Mouse (Mus musculus) kidney, postnatal 0 days (tissue): ENCODE measurements around the gene Dnase2b. TPM values are rescaled to one million over a fixed set of nuclear protein-coding genes. Genes with fewer than 3 reads are reported as not detected.

Experiments used
- ATAC-seq: fragments of 200-750 bp; cut with Nextera tagmentation; replicated peaks from 2 replicates; pipeline ENCODE4 v1.8.0; 2017; ENCODE audit warnings: low read depth, moderate number of reproducible peaks, moderate TSS enrichment, moderate library complexity; ENCODE audit not compliant: low FRiP score
- DNase-seq: peaks from one replicate; pipeline ENCODE4 v3.0.0-alpha.2; 2016; ENCODE audit warnings: low spot score
- H3K27ac ChIP-seq: fragments of 300-500 bp; sonication (generic); 2 replicates; pipeline ENCODE4 v1.5.1; 2014; ENCODE audit warnings: mild to moderate bottlenecking
- H3K27me3 ChIP-seq: fragments of 300-500 bp; sonication (generic); 2 replicates; pipeline ENCODE4 v1.6.1; 2014; ENCODE audit warnings: low read length, mixed read lengths; ENCODE audit not compliant: insufficient read depth
- H3K36me3 ChIP-seq: fragments of 300-500 bp; sonication (generic); 2 replicates; pipeline ENCODE4 v1.6.1; 2014; ENCODE audit warnings: low read length, mixed read lengths; ENCODE audit not compliant: insufficient read depth
- H3K4me1 ChIP-seq: fragments of 300-500 bp; sonication (generic); replicated peaks from 2 replicates; pipeline ENCODE4 v1.6.1; 2014; ENCODE audit warnings: antibody characterized with exemption, low read length, mixed read lengths; ENCODE audit not compliant: insufficient read depth
- H3K4me2 ChIP-seq: fragments of 300-500 bp; sonication (generic); 2 replicates; pipeline ENCODE4 v1.6.1; 2014; ENCODE audit warnings: mild to moderate bottlenecking, low read length, moderate library complexity, mixed read lengths
- H3K4me3 ChIP-seq: fragments of 300-500 bp; sonication (generic); replicated peaks from 2 replicates; pipeline ENCODE4 v1.5.1; 2014; ENCODE audit warnings: low read depth, low read length
- H3K9ac ChIP-seq: fragments of 300-500 bp; sonication (generic); 2 replicates; pipeline ENCODE4 v1.6.1; 2014; ENCODE audit warnings: low read depth, low read length
- H3K9me3 ChIP-seq: fragments of 300-500 bp; sonication (generic); replicated peaks from 2 replicates; pipeline ENCODE4 v1.6.1; 2016; ENCODE audit warnings: low read length, inconsistent platforms, mixed read lengths
- CTCF ChIP-seq: IDR thresholded peaks from 2 replicates; pipeline ENCODE4 v1.5.1; 2016; ENCODE audit warnings: antibody characterized with exemption, low read depth, mild to moderate bottlenecking, moderate library complexity
- whole genome bisulfite sequencing: fragments of 180-500 bp; shearing (Covaris S2); extraction: QIAGEN DNeasy Blood & Tissue Kit; methylation state at CpG from one replicate; pipeline ENCODE4 v1.1.7; 2014; 5-methylcytosine and 5-hydroxymethylcytosine counted together
- polyA plus RNA-seq: library from polyadenylated mRNA; unstranded; fragments of >200 nt; fragmentation: Nextera tagmentation; extraction: Ambion mirVana; gene quantifications from 2 replicates; pipeline ENCODE4 v1.2.1, GENCODE M21; 2015

Gene Dnase2b
- polyA plus RNA-seq, 1 experiment from 2014 or later, result not detected

GRCm38 (mm10) chr3:146653692-146654091 is 38.3 kb upstream of the Dnase2b start:
- 46% methylated on average over 6 of the region's 6 CpGs for WGBS
- no peak for DNase-seq
- Histone ChIP-seq H3K36me3 (no peaks in the 10 kb centered on the region), H3K4me1 (no peaks in the 10 kb centered on the region), H3K4me2 (no peak overlapping the region), H3K9me3 (no peaks in the 10 kb centered on the region), H3K9ac (no peak overlapping the region), H3K27ac (no peak overlapping the region), H3K4me3 (no peak overlapping the region), H3K27me3 (no peaks in the 10 kb centered on the region)
- ATAC-seq, result no peak
- no peak for TF ChIP-seq CTCF

DNA sequence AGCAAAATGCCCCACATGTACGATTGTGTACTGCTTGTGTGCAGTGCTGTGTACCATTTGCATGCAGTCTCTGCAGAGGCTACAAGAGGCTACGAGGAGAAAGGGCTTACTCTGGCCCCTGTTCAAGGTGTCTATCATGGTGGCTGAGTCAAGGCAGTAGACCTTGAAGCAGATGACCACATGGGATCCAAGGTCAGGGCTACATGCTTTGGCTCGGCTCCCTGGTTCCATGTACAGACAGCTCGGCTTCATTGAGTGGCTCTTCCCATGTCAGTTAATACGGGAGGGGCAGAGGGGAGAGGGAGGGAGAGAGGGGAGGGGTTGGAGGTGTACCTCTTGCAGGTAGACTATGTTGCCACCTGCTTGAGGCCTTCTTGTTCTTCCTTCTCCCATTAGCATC is 37.0 kb upstream of the Dnase2b start:
- no peak overlapping the region for H3K4me3 ChIP-seq
- DNase-seq, result no peak
- 93% methylated on average over 5 of the region's 5 CpGs for WGBS
- H3K9ac ChIP-seq, result no peak overlapping the region
- no peak overlapping the region for H3K4me2 ChIP-seq
- no peak overlapping the region for H3K27ac ChIP-seq
- H3K9me3 ChIP-seq, result no peaks in the 10 kb centered on the region
- no peaks in the 10 kb centered on the region for H3K4me1 ChIP-seq
- no peaks in the 10 kb centered on the region for H3K27me3 ChIP-seq
- no peaks in the 10 kb centered on the region for H3K36me3 ChIP-seq
- no peak for TF ChIP-seq CTCF
- no peak for ATAC-seq

DNA sequence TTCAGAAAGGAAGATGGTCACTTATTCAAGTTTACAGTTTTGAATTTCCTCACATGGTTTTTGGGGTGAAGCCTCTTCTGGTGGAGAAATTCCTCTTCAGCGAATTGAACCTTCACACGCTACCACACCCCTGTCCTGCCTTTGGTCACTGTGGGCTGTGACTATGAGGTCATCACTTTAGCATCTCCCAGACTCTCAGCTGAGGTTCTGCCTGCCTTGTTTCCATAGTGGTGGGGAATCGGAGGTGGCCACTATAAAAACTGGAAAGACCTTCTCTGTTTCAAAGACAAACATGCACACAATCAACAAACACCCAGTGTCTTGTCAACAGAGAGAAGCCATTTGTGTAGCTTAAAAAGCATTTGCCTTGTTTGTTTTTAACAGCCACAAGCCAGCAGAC is 35.8 kb upstream of the Dnase2b start, which contains the start of gene 4930503B20Rik:
Gene 4930503B20Rik, minus strand, starts transcription at position 101 of the 400 bp plus-strand sequence.
- 79% methylated on average over 3 of the region's 3 CpGs for WGBS
- Histone ChIP-seq H3K27me3 (no peaks in the 10 kb centered on the region), H3K4me2 (no peak within 1 kb of the TSS)

GRCm38 (mm10) chr3:146650716-146651115 is 35.3 kb upstream of the Dnase2b start:
- H3K9me3 ChIP-seq, result no peaks in the 10 kb centered on the region
- H3K4me3 ChIP-seq, result no peak overlapping the region
- no peak overlapping the region for H3K4me2 ChIP-seq
- no peaks in the 10 kb centered on the region for H3K4me1 ChIP-seq
- ATAC-seq (no peak), DNase-seq (no peak)
- no peak overlapping the region for H3K9ac ChIP-seq
- TF ChIP-seq CTCF, result no peak
- WGBS, result 92% methylated on average over 10 of the region's 10 CpGs
- no peaks in the 10 kb centered on the region for H3K27me3 ChIP-seq
- H3K27ac ChIP-seq, result no peak overlapping the region
- H3K36me3 ChIP-seq, result no peaks in the 10 kb centered on the region

More for the DNA sequence above, 35.8 kb upstream of the Dnase2b start, which contains the start of gene 4930503B20Rik:
- no peaks in the 10 kb centered on the region for H3K9me3 ChIP-seq
- H3K4me3 ChIP-seq, result no peak within 1 kb of the TSS
- ATAC-seq (no peak), DNase-seq (no peak)
- H3K36me3 ChIP-seq, result no peaks in the 10 kb centered on the region
- no peak within 1 kb of the TSS for H3K27ac ChIP-seq
- H3K4me1 ChIP-seq, result no peaks in the 10 kb centered on the region
- no peak for TF ChIP-seq CTCF
- no peak within 1 kb of the TSS for H3K9ac ChIP-seq

GRCm38 (mm10) chr3:146649311-146649894 is 34.0 kb upstream of the Dnase2b start:
- Histone ChIP-seq H3K9ac (no peak overlapping the region), H3K4me1 (no peaks in the 10 kb centered on the region), H3K4me3 (no peak overlapping the region), H3K36me3 (no peaks in the 10 kb centered on the region), H3K27me3 (no peaks in the 10 kb centered on the region), H3K27ac (no peak overlapping the region), H3K4me2 (no peak overlapping the region), H3K9me3 (no peaks in the 10 kb centered on the region)
- ATAC-seq (no peak), DNase-seq (no peak)
- TF ChIP-seq CTCF, result no peak
- 73% methylated on average over 10 of the region's 10 CpGs for WGBS

DNA sequence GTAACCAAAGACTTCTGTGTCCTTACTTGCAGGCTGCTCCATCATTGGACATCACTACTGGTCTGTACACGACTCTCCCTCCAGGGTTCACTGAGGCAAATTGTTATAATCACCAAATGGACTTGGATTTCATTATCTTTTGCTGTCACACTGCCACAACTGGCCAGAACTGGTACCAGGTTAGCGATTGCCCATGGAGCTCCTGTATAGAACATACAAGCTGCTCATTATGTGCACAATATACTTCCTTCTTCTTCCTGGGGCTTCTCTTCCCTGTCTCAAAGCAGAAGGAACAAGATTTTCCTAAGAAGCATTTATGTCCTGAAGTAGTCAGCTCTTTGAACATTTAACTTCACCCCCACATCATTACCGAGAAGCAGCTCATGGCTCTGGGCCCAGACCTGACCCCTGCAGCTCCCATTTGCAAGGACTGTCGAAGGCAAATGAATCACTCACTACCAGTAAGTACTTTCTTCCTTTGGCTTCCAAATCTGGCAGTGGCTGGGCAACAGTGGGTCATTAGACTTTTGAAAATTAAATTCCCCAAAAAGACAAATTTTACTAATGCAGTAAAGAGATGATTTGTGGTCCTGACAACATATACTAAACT is 26.5 kb upstream of the Dnase2b start:
- H3K27ac ChIP-seq, result no peak overlapping the region

More for the DNA sequence above, 26.5 kb upstream of the Dnase2b start:
- H3K9ac ChIP-seq, result no peak overlapping the region
- no peaks in the 10 kb centered on the region for H3K4me1 ChIP-seq
- no peaks in the 10 kb centered on the region for H3K36me3 ChIP-seq
- DNase-seq (peak; percentile 58), ATAC-seq (no peak; the same call in 1 of the 2 replicates)
- no peaks in the 10 kb centered on the region for H3K9me3 ChIP-seq
- H3K4me2 ChIP-seq, result no peak overlapping the region
- 35% methylated on average over 4 of the region's 4 CpGs for WGBS
- H3K4me3 ChIP-seq, result no peak overlapping the region
- no peaks in the 10 kb centered on the region for H3K27me3 ChIP-seq
- no peak for TF ChIP-seq CTCF
